Mouse (Mus musculus) heart, postnatal 0 days (tissue): Measurements from ENCODE around the gene Mcrs1. TPM values are rescaled to one million over a fixed set of nuclear protein-coding genes. Genes with fewer than 3 reads are reported as not detected.

ENCODE experiments used
- ATAC-seq: fragments of 200-750 bp; cut with Nextera tagmentation; 2 replicates; pipeline ENCODE4 v1.8.0; 2017; ENCODE audit warnings: low read depth, moderate number of reproducible peaks, moderate library complexity; ENCODE audit not compliant: insufficient read depth
- DNase-seq: peaks from one replicate; pipeline ENCODE4 v3.0.0-alpha.2; 2016; ENCODE audit warnings: low spot score
- H3K27ac ChIP-seq: fragments of 300-500 bp; sonication (generic); 2 replicates; pipeline ENCODE4 v1.5.1; 2014; ENCODE audit warnings: low read depth, mild to moderate bottlenecking
- H3K27me3 ChIP-seq: fragments of 300-500 bp; sonication (generic); 2 replicates; pipeline ENCODE4 v1.6.1; 2014; ENCODE audit warnings: low read length, mixed read lengths; ENCODE audit not compliant: control insufficient read depth, insufficient read depth
- H3K36me3 ChIP-seq: fragments of 300-500 bp; sonication (generic); replicated peaks from 2 replicates; pipeline ENCODE4 v1.6.1; 2014; ENCODE audit warnings: low read length, mixed read lengths; ENCODE audit not compliant: control insufficient read depth, insufficient read depth
- H3K4me1 ChIP-seq: fragments of 300-500 bp; sonication (generic); 2 replicates; pipeline ENCODE4 v1.6.1; 2014; ENCODE audit warnings: antibody characterized with exemption; ENCODE audit not compliant: control insufficient read depth, insufficient read depth
- H3K4me2 ChIP-seq: fragments of 300-500 bp; sonication (generic); 2 replicates; pipeline ENCODE4 v1.6.1; 2014; ENCODE audit warnings: low read depth, mild to moderate bottlenecking, low read length, moderate library complexity
- H3K4me3 ChIP-seq: fragments of 300-500 bp; sonication (generic); 2 replicates; pipeline ENCODE4 v1.5.1; 2014; ENCODE audit warnings: low read depth, low read length
- H3K9ac ChIP-seq: fragments of 300-500 bp; sonication (generic); replicated peaks from 2 replicates; pipeline ENCODE4 v1.6.1; 2014; ENCODE audit warnings: low read depth, low read length, mixed read lengths
- H3K9me3 ChIP-seq: fragments of 300-500 bp; sonication (generic); replicated peaks from 2 replicates; pipeline ENCODE4 v1.6.1; 2016; ENCODE audit warnings: low read length; ENCODE audit not compliant: control insufficient read depth
- CTCF ChIP-seq: IDR thresholded peaks from 2 replicates; pipeline ENCODE4 v1.5.1; 2016; ENCODE audit warnings: antibody characterized with exemption, control low read depth, low read depth
- EP300 ChIP-seq: IDR thresholded peaks from 2 replicates; pipeline ENCODE4 v1.6.1; 2016; ENCODE audit warnings: antibody characterized with exemption, low read depth
- WGBS: fragments of 180-500 bp; shearing (Covaris S2); extraction: QIAGEN DNeasy Blood & Tissue Kit; methylation state at CpG from one replicate; pipeline ENCODE4 v1.1.7; 2014; 5-methylcytosine and 5-hydroxymethylcytosine counted together
- polyA plus RNA-seq: library from polyadenylated mRNA; unstranded; fragments of >200 nt; fragmentation: Nextera tagmentation; extraction: Ambion mirVana; gene quantifications from 2 replicates; pipeline ENCODE4 v1.2.1, GENCODE M21; 2015
- total RNA-seq: library from RNA; depleted of rRNA; stranded (reverse); fragments of >200 nt; gene quantifications from 2 replicates; pipeline ENCODE4 v1.2.3, GENCODE M21; 2014; ENCODE audit warnings: low replicate concordance

Gene Mcrs1
- total and polyA plus RNA-seq, 2 experiments from 2014 or later: 141 to 211 TPM

GRCm38 (mm10) chr15:99265679-99266078, 13.9 kb upstream of the Mcrs1 start:
- Histone ChIP-seq H3K4me1 (peaks cover 13% of the 10 kb centered on the region; the same call in 1 of the 2 replicates), H3K27me3 (no peaks in the 10 kb centered on the region), H3K9me3 (no peaks in the 10 kb centered on the region), H3K9ac (no peak overlapping the region), H3K36me3 (no peaks in the 10 kb centered on the region), H3K27ac (no peak overlapping the region), H3K4me3 (no peak overlapping the region), H3K4me2 (no peak overlapping the region)
- ATAC-seq: peak; percentile 78; the same call in 1 of the 2 replicates
- TF ChIP-seq EP300: no peak
- TF ChIP-seq CTCF: peak; percentile 89
- peak; percentile 91 for DNase-seq
- WGBS: 20% methylated on average over 4 of the region's 4 CpGs

- no peak overlapping the region for H3K4me3 ChIP-seq
- H3K9ac ChIP-seq: no peak overlapping the region
- WGBS: 73% methylated on average over 2 of the region's 2 CpGs
- H3K4me2 ChIP-seq: no peak overlapping the region
- no peaks in the 10 kb centered on the region for H3K9me3 ChIP-seq
- TF ChIP-seq EP300 (no peak), CTCF (no peak)
- ATAC-seq (peak; percentile 34; the same call in 1 of the 2 replicates), DNase-seq (no peak)
- H3K27me3 ChIP-seq: no peaks in the 10 kb centered on the region
- H3K4me1 ChIP-seq: peaks cover 13% of the 10 kb centered on the region; the same call in 1 of the 2 replicates
- no peaks in the 10 kb centered on the region for H3K36me3 ChIP-seq
- H3K27ac ChIP-seq: peak overlapping the region; percentile 62; the same call in 1 of the 2 replicates
Measured at GRCm38 (mm10) chr15:99264363-99264762, 12.6 kb upstream of the Mcrs1 start.

- Histone ChIP-seq H3K4me1 (peaks cover 13% of the 10 kb centered on the region; the same call in 1 of the 2 replicates), H3K9me3 (no peaks in the 10 kb centered on the region), H3K27me3 (no peaks in the 10 kb centered on the region), H3K4me2 (no peak overlapping the region), H3K27ac (no peak overlapping the region), H3K36me3 (no peaks in the 10 kb centered on the region), H3K9ac (no peak overlapping the region), H3K4me3 (no peak overlapping the region)
- TF ChIP-seq EP300: no peak
- no peak for TF ChIP-seq CTCF
- ATAC-seq (no peak), DNase-seq (no peak)
- 12% methylated on average over 10 of the region's 10 CpGs for WGBS
Measured at GRCm38 (mm10) chr15:99262702-99263101, 10.9 kb upstream of the Mcrs1 start.

- H3K27me3 ChIP-seq: no peaks in the 10 kb centered on the region
- TF ChIP-seq CTCF (no peak), EP300 (no peak)
- H3K27ac ChIP-seq: peak overlapping the region; percentile 40; the same call in 1 of the 2 replicates
- 5% methylated on average over 9 of the region's 10 CpGs for WGBS
- H3K36me3 ChIP-seq: no peaks in the 10 kb centered on the region
- 0 out of 2 replicates have a peak overlapping the region, but pooled peaks have one; percentile 3 for H3K4me3 ChIP-seq
- H3K9me3 ChIP-seq: no peaks in the 10 kb centered on the region
- peak; percentile 80 for DNase-seq
- H3K4me1 ChIP-seq: peaks cover 15% of the 10 kb centered on the region; the same call in 1 of the 2 replicates
- no peak overlapping the region for H3K9ac ChIP-seq
- peak overlapping the region; percentile 39 for H3K4me2 ChIP-seq
- peak; percentile 43; the same call in 1 of the 2 replicates for ATAC-seq
Measured at GRCm38 (mm10) chr15:99259730-99260252, 8.0 kb upstream of the Mcrs1 start.

- H3K4me3 ChIP-seq: no peak overlapping the region
- 61% methylated on average over 8 of the region's 8 CpGs for WGBS
Measured at GRCm38 (mm10) chr15:99259167-99259729, 7.5 kb upstream of the Mcrs1 start.

More at GRCm38 (mm10) chr15:99259167-99259729, 7.5 kb upstream of the Mcrs1 start:
- Histone ChIP-seq H3K27ac (peak overlapping the region; percentile 40; the same call in 1 of the 2 replicates), H3K4me2 (peak overlapping the region; percentile 39; the same call in 1 of the 2 replicates), H3K9ac (no peak overlapping the region), H3K9me3 (no peaks in the 10 kb centered on the region), H3K27me3 (no peaks in the 10 kb centered on the region), H3K4me1 (peaks cover 15% of the 10 kb centered on the region; the same call in 1 of the 2 replicates), H3K36me3 (no peaks in the 10 kb centered on the region)
- ATAC-seq: peak; percentile 53
- TF ChIP-seq EP300 (no peak), CTCF (no peak)
- no peak for DNase-seq
